Mouse (Mus musculus): Measurements from ENCODE around the gene B3gnt6. TPM values are rescaled to one million over a fixed set of nuclear protein-coding genes. Genes with fewer than 3 reads are reported as not detected.

Gene B3gnt6
- not detected in 2 replicates for total RNA-seq (2014; rRNA removed; ENCODE audit: low replicate concordance)
- polyA plus RNA-seq (2015; fragmentation: Nextera tagmentation; extraction: Ambion mirVana), result not detected in 2 replicates

GRCm38 (mm10) chr7:98199381-98199780 is at the start of gene B3gnt6:
Gene B3gnt6 (minus strand): TSS chr7:98199481.
- no peak within 1 kb of the TSS for H3K4me2 ChIP-seq (ENCODE audit: low read depth, low read length)
- ATAC-seq (ENCODE audit: insufficient read depth, low read depth), result no peak

GRCm38 (mm10) chr7:98236686-98237359 is 37.5 kb upstream of the B3gnt6 start:
- Histone ChIP-seq H3K4me3 (ENCODE audit: low read depth, low read length) (no peak overlapping the region), H3K9me3 (replicated peaks; ENCODE audit: control insufficient read depth, low read length) (no peaks in the 10 kb centered on the region), H3K9ac (replicated peaks; ENCODE audit: low read depth, low read length) (no peak overlapping the region), H3K36me3 (replicated peaks; ENCODE audit: control insufficient read depth, insufficient read depth, low read length) (no peaks in the 10 kb centered on the region), H3K27me3 (ENCODE audit: control insufficient read depth, insufficient read depth, low read length) (no peaks in the 10 kb centered on the region), H3K4me2 (ENCODE audit: low read depth, low read length) (peak overlapping the region; percentile 11; the same call in 1 of the 2 replicates), H3K4me1 (ENCODE audit: control insufficient read depth, insufficient read depth) (0 out of 2 replicates have a peak, but pooled peaks cover 10% of the 10 kb centered on the region), H3K27ac (ENCODE audit: low read depth) (peak overlapping the region; percentile 9; the same call in 1 of the 2 replicates)
- ATAC-seq (ENCODE audit: insufficient read depth, low read depth) (peak; percentile 82), DNase-seq (ENCODE audit: low spot score) (peak; percentile 51)
- 19% methylated on average over 3 of the region's 3 CpGs for WGBS
- no peak for TF ChIP-seq EP300 (IDR thresholded peaks at IDR 0.05; ENCODE audit: low read depth)
- TF ChIP-seq CTCF (IDR thresholded peaks at IDR 0.05; ENCODE audit: low read depth), result no peak

More at GRCm38 (mm10) chr7:98199381-98199780, at the start of gene B3gnt6:
- no peaks in the 10 kb centered on the region for H3K9me3 ChIP-seq (replicated peaks; ENCODE audit: control insufficient read depth, low read length)
- peaks cover 20% of the 10 kb centered on the region for H3K27me3 ChIP-seq (ENCODE audit: control insufficient read depth, insufficient read depth, low read length)
- H3K9ac ChIP-seq (replicated peaks; ENCODE audit: low read depth, low read length), result no peak within 1 kb of the TSS
- no peaks in the 10 kb centered on the region for H3K36me3 ChIP-seq (replicated peaks; ENCODE audit: control insufficient read depth, insufficient read depth, low read length)
- no peak within 1 kb of the TSS for H3K27ac ChIP-seq (ENCODE audit: low read depth)
- no peak for DNase-seq (ENCODE audit: low spot score)
- TF ChIP-seq CTCF (IDR thresholded peaks at IDR 0.05; ENCODE audit: low read depth) (no peak), EP300 (IDR thresholded peaks at IDR 0.05; ENCODE audit: low read depth) (no peak)
- WGBS, result 86% methylated on average over 4 of the region's 4 CpGs
- H3K4me3 ChIP-seq (ENCODE audit: low read depth, low read length), result no peak within 1 kb of the TSS
- H3K4me1 ChIP-seq (ENCODE audit: control insufficient read depth, insufficient read depth), result peaks cover 2% of the 10 kb centered on the region; the same call in 1 of the 2 replicates

GRCm38 (mm10) chr7:98223796-98224195 is 24.5 kb upstream of the B3gnt6 start:
- H3K4me3 ChIP-seq (ENCODE audit: low read depth, low read length), result no peak overlapping the region
- no peak for DNase-seq (ENCODE audit: low spot score)
- no peaks in the 10 kb centered on the region for H3K9me3 ChIP-seq (replicated peaks; ENCODE audit: control insufficient read depth, low read length)
- H3K4me2 ChIP-seq (ENCODE audit: low read depth, low read length), result no peak overlapping the region
- 92% methylated on average over 4 of the region's 4 CpGs for WGBS
- H3K4me1 ChIP-seq (ENCODE audit: control insufficient read depth, insufficient read depth), result no peaks in the 10 kb centered on the region
- no peak overlapping the region for H3K9ac ChIP-seq (replicated peaks; ENCODE audit: low read depth, low read length)
- H3K36me3 ChIP-seq (replicated peaks; ENCODE audit: control insufficient read depth, insufficient read depth, low read length), result no peaks in the 10 kb centered on the region; the same call in 1 of the 2 replicates
- H3K27ac ChIP-seq (ENCODE audit: low read depth), result no peak overlapping the region
- H3K27me3 ChIP-seq (ENCODE audit: control insufficient read depth, insufficient read depth, low read length), result no peaks in the 10 kb centered on the region
- no peak for TF ChIP-seq EP300 (IDR thresholded peaks at IDR 0.05; ENCODE audit: low read depth)
- no peak for ATAC-seq (ENCODE audit: insufficient read depth, low read depth)

DNA sequence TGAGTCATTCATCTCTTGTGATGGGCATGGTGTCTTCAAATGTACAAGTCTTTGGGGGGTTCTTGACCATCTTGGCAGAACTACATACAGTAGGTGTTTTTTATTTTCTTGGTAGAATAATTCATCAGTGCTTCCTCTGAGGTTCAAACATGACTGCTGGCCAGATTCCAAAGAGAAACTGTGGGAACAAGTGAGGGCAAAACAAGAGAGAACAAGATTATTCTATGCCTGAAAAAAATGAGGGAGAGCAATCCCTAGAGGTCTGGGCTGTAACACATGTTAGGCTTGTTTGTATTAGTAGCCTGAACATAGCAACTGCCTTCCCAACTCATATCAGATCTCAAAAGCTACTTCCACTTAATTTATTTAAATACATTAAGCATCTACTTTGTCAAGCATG is 17.4 kb upstream of the B3gnt6 start:
- Histone ChIP-seq H3K27me3 (ENCODE audit: control insufficient read depth, insufficient read depth, low read length) (no peaks in the 10 kb centered on the region), H3K4me3 (ENCODE audit: low read depth, low read length) (no peak overlapping the region), H3K27ac (ENCODE audit: low read depth) (no peak overlapping the region), H3K9me3 (replicated peaks; ENCODE audit: control insufficient read depth, low read length) (no peaks in the 10 kb centered on the region), H3K4me2 (ENCODE audit: low read depth, low read length) (no peak overlapping the region), H3K9ac (replicated peaks; ENCODE audit: low read depth, low read length) (no peak overlapping the region), H3K36me3 (replicated peaks; ENCODE audit: control insufficient read depth, insufficient read depth, low read length) (no peaks in the 10 kb centered on the region), H3K4me1 (ENCODE audit: control insufficient read depth, insufficient read depth) (no peaks in the 10 kb centered on the region)
- TF ChIP-seq EP300 (IDR thresholded peaks at IDR 0.05; ENCODE audit: low read depth), result no peak
- TF ChIP-seq CTCF (IDR thresholded peaks at IDR 0.05; ENCODE audit: low read depth), result no peak
- ATAC-seq (ENCODE audit: insufficient read depth, low read depth) (no peak), DNase-seq (ENCODE audit: low spot score) (no peak)

- 64% methylated on average over 4 of the region's 4 CpGs for WGBS
- H3K9me3 ChIP-seq (replicated peaks; ENCODE audit: control insufficient read depth, low read length), result no peaks in the 10 kb centered on the region
- no peak overlapping the region for H3K27ac ChIP-seq (ENCODE audit: low read depth)
- H3K9ac ChIP-seq (replicated peaks; ENCODE audit: low read depth, low read length), result no peak overlapping the region
- H3K4me3 ChIP-seq (ENCODE audit: low read depth, low read length), result no peak overlapping the region
- TF ChIP-seq CTCF (IDR thresholded peaks at IDR 0.05; ENCODE audit: low read depth), result no peak
- no peak for TF ChIP-seq EP300 (IDR thresholded peaks at IDR 0.05; ENCODE audit: low read depth)
- ATAC-seq (ENCODE audit: insufficient read depth, low read depth) (no peak), DNase-seq (ENCODE audit: low spot score) (no peak)
- no peaks in the 10 kb centered on the region for H3K27me3 ChIP-seq (ENCODE audit: control insufficient read depth, insufficient read depth, low read length)
- no peak overlapping the region for H3K4me2 ChIP-seq (ENCODE audit: low read depth, low read length)
- no peaks in the 10 kb centered on the region for H3K36me3 ChIP-seq (replicated peaks; ENCODE audit: control insufficient read depth, insufficient read depth, low read length)
- no peaks in the 10 kb centered on the region for H3K4me1 ChIP-seq (ENCODE audit: control insufficient read depth, insufficient read depth)
Observed at GRCm38 (mm10) chr7:98202946-98203345, 3.7 kb upstream of the B3gnt6 start.
